Mouse (Mus musculus): Measurements from ENCODE around the gene Lrrc38.
A peak's percentile ranks its signal among the peaks of the same experiment; 100 is the strongest.

The Lrrc38 gene

GRCm38 (mm10) chr4:143352301-143352700 lies 2.7 kb downstream of the Lrrc38 start:
- no peak for DNase-seq

DNA sequence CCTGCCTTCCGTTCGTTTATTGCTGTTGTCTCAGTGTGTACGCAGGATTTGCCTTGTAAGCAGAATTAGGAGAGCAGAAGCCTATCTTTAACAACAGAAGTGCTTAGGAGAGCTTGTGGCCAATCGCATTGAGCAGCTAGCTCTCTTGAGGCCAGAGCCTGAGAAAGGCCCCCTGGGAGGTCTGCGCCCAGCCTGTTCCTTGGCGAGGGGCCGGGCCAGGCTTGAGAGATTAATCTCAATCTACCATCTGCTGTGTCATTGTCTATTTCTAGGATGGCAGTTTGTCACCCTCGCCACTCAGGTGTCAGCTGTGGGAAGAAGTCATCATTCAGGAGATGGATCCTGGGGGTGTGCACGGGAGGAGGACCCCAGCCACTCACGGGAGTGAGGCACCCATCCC lies 12.0 kb downstream of the Lrrc38 start:
- no peak for DNase-seq

DNA sequence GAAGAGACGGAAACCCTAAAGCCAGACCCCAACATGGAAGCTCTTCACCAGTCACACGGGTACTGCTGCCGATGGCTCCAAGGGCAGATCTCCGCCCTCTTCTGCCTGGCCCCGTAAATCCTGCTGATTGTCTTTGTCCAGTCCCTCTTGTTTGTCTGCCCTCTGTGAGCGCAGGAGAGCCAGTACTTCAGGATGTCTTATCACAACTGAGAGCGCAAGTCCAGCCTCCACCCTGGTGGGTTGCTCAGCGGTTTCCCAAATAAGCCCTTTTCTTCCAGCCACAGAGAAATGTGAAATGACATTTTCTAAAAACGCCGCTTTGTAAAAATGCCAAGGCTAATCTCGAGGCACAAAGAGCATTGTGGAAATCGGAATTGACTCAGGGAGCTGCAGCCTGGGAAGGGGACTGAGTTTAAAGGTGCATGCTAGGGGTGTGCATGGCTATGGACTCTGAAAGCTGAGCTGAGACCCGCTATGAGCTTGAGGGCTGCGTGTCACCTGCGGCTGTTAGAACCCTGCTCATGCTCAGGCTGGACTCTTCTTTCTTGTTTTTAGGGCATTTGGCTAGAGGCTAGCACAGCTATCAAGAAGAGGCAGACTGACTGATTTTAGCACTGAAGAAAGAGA lies 17.0 kb downstream of the Lrrc38 start:
- DNase-seq: no peak

- no peak for DNase-seq
Measured at GRCm38 (mm10) chr4:143379480-143379879, 29.9 kb downstream of the Lrrc38 start.

GRCm38 (mm10) chr4:143379931-143380715 lies 30.6 kb downstream of the Lrrc38 start:
- no peak for DNase-seq

DNA sequence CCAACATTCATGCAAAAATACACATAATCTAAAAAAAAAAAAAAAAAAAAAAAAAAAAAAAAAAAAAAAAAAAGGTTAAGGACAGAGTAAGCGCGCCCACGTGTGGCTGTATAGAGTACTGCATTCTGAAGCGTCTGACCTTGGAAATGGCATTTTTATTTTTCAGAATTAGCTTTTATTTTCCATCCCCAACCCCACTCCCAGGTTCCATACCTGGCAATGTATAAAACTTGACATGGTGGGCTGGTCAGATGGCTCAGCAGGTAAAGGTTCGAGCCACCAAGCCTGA lies 31.1 kb downstream of the Lrrc38 start:
- peak; percentile 66 for DNase-seq

- no peak for DNase-seq
Measured at GRCm38 (mm10) chr4:143382163-143382562, 32.6 kb downstream of the Lrrc38 start.

DNA sequence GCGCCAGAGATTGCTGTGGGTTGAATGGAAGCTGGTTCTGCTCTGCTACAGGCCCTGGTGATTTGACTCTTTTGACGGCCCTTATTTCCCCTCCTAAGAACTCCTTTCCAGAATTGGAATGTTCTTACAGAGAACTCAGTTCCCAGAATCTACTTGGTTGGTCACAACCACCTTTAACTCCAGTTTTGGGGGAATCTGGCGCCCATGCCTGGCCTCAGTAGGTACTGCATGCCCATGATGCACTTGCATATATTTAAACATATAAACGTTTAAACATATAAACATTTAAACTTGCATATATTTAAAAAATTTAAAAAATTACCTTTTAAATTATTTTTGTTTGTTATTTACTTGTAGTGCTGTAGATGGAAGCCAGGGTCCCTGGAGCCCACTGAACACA lies 34.1 kb downstream of the Lrrc38 start:
- peak; percentile 26 for DNase-seq

DNA sequence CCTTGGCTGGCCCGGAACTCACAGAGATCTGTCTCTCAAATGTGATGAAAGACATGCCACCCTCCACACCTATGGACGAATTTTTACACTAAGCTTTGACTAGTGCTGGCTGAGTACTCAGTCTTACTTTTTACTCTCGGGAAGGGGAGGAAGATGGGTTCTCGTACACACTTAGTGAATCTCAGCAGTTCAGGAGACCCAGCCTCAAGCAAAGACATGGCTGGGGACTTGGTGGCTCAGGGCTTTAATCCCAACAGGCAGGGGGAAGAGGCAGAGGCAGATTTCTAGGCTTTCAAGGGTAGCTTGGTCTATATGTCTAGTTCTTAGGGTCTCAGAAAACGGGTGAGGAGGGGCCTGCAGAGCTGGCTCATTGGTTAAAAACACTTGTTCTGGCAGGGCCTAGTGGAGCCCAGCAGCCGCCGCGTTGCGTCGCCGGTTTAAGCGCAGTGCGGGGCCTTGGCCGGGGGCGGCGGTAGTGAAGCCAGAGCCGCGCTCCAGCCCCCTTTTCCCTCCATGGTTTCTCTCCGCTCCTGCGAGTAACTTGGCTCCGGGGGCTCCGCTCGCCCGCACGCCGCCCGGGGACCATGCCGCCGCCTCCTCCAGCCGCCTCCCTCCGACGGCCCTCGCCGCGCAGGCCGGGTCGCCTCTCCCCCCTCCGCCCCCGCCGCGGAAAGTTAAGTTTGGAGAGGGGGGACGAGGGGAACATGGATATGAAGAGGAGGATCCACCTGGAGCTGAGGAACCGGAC lies 39.6 kb downstream of the Lrrc38 start:
- DNase-seq: peak; percentile 59

- no peak for DNase-seq
Measured at GRCm38 (mm10) chr4:143394181-143394580, 44.6 kb downstream of the Lrrc38 start, which contains the start of gene Pramel1. Gene Pramel1 (plus strand): TSS chr4:143394428.

DNA sequence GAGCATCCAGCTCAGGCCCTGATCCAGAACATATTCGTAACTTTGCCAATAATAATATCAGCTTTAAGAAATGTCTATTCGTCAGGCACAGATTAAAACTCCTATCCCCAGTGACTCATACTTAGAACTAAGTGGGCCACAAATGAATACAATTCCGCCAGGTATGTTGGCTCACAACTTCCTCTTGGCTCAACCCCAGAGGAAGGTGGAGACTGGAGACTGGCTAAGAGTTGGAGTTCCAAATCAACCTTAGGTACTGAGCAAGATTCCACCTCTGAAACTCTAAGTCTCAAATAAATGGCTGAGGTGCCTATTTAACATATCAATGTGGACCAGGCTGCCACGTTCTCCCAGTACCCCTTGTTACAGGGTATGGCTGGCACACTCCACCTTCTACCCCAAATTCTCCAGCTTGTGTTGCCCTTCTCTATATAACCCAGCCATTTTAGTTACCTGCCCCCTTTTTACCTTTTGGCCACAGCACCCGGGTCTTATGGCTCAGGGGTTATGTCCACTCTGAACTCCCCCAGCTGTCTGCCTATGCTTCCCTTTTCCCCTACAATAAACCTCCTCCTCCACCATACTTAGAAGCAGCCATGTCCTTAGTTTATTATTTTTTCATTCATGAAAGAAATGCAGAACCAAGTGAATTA lies 62.1 kb downstream of the Lrrc38 start:
- peak; percentile 9 for DNase-seq

DNA sequence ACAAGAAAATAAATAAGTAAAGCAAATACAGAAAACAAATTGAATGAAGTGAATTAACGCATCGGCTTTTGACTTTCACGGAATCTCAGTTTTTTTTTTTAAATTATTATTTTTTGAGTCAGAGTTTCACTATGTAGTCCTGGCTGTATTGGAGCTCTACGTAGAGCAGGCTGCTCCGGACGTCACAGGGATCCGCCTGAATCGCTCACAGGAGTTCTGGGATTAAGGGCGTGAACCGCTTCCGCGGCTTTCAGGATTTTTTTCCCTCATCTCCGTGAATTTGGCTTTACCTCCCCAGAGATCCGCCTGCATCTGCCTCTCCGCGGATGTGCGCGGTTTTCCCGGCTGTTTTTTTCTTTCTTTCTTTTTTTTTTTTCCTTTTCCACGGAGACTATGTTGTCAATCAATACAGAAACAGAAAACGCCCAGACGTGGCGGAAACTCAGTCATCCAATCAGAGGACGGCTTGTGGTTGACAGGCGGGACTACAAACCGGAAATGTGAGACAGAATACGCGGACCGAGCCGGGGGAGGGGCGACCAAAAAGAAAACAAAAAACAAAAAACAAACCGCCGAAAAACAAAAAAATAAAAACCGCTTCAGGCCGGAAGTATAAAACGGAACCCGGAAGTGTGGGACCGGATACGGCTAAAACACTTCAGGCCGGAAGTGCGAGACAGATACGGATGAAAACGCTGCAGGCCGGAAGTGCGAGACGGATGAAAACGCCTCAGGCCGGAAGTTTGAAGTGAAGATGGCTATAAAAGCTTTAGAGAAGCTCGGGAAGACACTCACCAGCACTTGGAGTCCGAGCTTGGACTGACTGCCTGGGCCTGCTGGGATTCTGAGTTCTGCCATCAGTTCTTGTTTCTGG lies 62.9 kb downstream of the Lrrc38 start, which contains the start of gene Pramef8:
Pramef8 (plus strand) TSS at position 208 of the 874 bp plus-strand sequence.
- DNase-seq: peak; percentile 87

- no peak for DNase-seq
Measured at GRCm38 (mm10) chr4:143413621-143414020, 64.1 kb downstream of the Lrrc38 start.

DNA sequence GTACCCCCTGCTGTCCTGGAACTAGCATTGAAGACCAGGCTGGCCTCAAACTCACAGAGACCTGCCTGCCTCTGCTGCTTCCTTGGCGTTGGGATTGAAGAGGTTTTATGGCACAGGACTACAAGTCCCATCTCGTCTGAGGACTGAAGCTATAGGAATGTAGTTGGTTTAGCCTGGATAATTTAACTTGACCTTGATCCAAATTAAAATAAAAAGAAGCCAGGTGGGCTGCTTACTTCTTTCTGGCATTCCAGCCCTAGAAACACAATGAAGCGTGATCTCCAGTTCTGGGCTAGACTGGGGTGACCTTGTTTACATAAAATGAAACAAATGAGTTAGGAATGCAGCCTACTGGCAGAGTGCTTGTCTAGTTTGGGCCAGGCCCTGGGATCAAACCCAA lies 64.6 kb downstream of the Lrrc38 start:
- no peak for DNase-seq
